Mouse (Mus musculus): ENCODE measurements around the gene Sim1. TPM values are rescaled to one million over a fixed set of nuclear protein-coding genes. Genes with fewer than 3 reads are reported as not detected.

Gene Sim1
- total and polyA plus RNA-seq, 3 experiments, result not detected

GRCm38 (mm10) chr10:50981849-50982248 lies 87.3 kb downstream of the Sim1 start:
- no peak for TF ChIP-seq CHD2 (IDR thresholded peaks at IDR 0.05; ENCODE audit: low read length)
- TF ChIP-seq ZKSCAN1 (IDR thresholded peaks at IDR 0.05; ENCODE audit: low read depth, low read length), result no peak
- no peak for TF ChIP-seq NRF1 (IDR thresholded peaks at IDR 0.05; ENCODE audit: insufficient read depth, low read depth, low read length, poor library complexity, severe bottlenecking)
- no peak for TF ChIP-seq MAX (IDR thresholded peaks at IDR 0.05; ENCODE audit: low read length)
- TF ChIP-seq CTCF (IDR thresholded peaks at IDR 0.05 in 2 of 3, conservative IDR thresholded peaks at IDR 0.05 in 1 of 3; ENCODE audit: control insufficient read depth in 1 of 3, insufficient read depth in 1 of 3, low read depth in 2 of 3, low read length in 3 of 3, poor library complexity in 1 of 3, severe bottlenecking in 1 of 3), result no peak
- no peak for TF ChIP-seq SIN3A (IDR thresholded peaks at IDR 0.05; ENCODE audit: low read length)
- no peak for TF ChIP-seq UBTF (IDR thresholded peaks at IDR 0.05; ENCODE audit: borderline replicate concordance, insufficient read depth, low read depth, low read length)
- no peak for TF ChIP-seq POLR2AphosphoS5 (IDR thresholded peaks at IDR 0.05; ENCODE audit: borderline replicate concordance, low read depth, low read length)

GRCm38 (mm10) chr10:50983620-50984019 lies 89.1 kb downstream of the Sim1 start:
- no peaks in the 10 kb centered on the region for H3K27me3 ChIP-seq (ENCODE audit: control insufficient read depth in 1 of 2, insufficient read depth in 2 of 2, low read length in 2 of 2)
- no peak overlapping the region for H3K4me3 ChIP-seq (ENCODE audit: control insufficient read depth in 1 of 2, insufficient read depth in 1 of 2, low read depth in 2 of 2, low read length in 2 of 2)
- H3K4me1 ChIP-seq (ENCODE audit: control insufficient read depth in 1 of 2, insufficient read depth in 2 of 2, low read length in 2 of 2), result no peaks in the 10 kb centered on the region
- no peaks in the 10 kb centered on the region for H3K9me3 ChIP-seq (replicated peaks; ENCODE audit: insufficient read depth, low read length)
- no peak overlapping the region for H3K27ac ChIP-seq (ENCODE audit: control insufficient read depth, low read depth, low read length)
- H3K9ac ChIP-seq (ENCODE audit: control insufficient read depth, low read depth, low read length, poor library complexity, severe bottlenecking), result no peak overlapping the region
- H3K36me3 ChIP-seq (ENCODE audit: control insufficient read depth in 1 of 2, insufficient read depth in 2 of 2, low read length in 2 of 2), result no peaks in the 10 kb centered on the region
- DNase-seq (ENCODE audit: low read depth, low spot score), result no peak
- TF ChIP-seq RCOR1 (IDR thresholded peaks at IDR 0.05; ENCODE audit: low read depth, low read length) (no peak), UBTF (IDR thresholded peaks at IDR 0.05; ENCODE audit: borderline replicate concordance, insufficient read depth, low read depth, low read length) (no peak), TAL1 (IDR thresholded peaks at IDR 0.05; ENCODE audit: low read length) (no peak), CHD2 (IDR thresholded peaks at IDR 0.05; ENCODE audit: low read length) (no peak), NELFE (IDR thresholded peaks at IDR 0.05; ENCODE audit: low read depth, low read length) (no peak), ZMIZ1 (IDR thresholded peaks at IDR 0.05; ENCODE audit: low read depth, low read length) (no peak), KAT2A (conservative IDR thresholded peaks at IDR 0.05; ENCODE audit: low read depth, low read length) (no peak)
- no peaks in the 10 kb centered on the region for H3K79me2 ChIP-seq (ENCODE audit: control insufficient read depth, insufficient read depth, low read length, poor library complexity)

More at GRCm38 (mm10) chr10:50981849-50982248, 87.3 kb downstream of the Sim1 start:
- Histone ChIP-seq H3K79me2 (ENCODE audit: control insufficient read depth, insufficient read depth, low read length, poor library complexity) (no peaks in the 10 kb centered on the region), H3K9ac (ENCODE audit: control insufficient read depth, low read depth, low read length, poor library complexity, severe bottlenecking) (no peak overlapping the region), H3K27ac (ENCODE audit: control insufficient read depth, low read depth, low read length) (no peak overlapping the region), H3K36me3 (ENCODE audit: control insufficient read depth in 1 of 2, insufficient read depth in 2 of 2, low read length in 2 of 2) (no peaks in the 10 kb centered on the region), H3K27me3 (ENCODE audit: control insufficient read depth in 1 of 2, insufficient read depth in 2 of 2, low read length in 2 of 2) (no peaks in the 10 kb centered on the region), H3K4me3 (ENCODE audit: control insufficient read depth in 1 of 2, insufficient read depth in 1 of 2, low read depth in 2 of 2, low read length in 2 of 2) (no peak overlapping the region), H3K9me3 (replicated peaks; ENCODE audit: insufficient read depth, low read length) (no peaks in the 10 kb centered on the region), H3K4me1 (ENCODE audit: control insufficient read depth in 1 of 2, insufficient read depth in 2 of 2, low read length in 2 of 2) (no peaks in the 10 kb centered on the region)
- no peak for DNase-seq (ENCODE audit: low read depth, low spot score)

- no peaks in the 10 kb centered on the region for H3K36me3 ChIP-seq (ENCODE audit: control insufficient read depth in 1 of 2, insufficient read depth in 2 of 2, low read length in 2 of 2)
- H3K9me3 ChIP-seq (replicated peaks; ENCODE audit: insufficient read depth, low read length), result no peaks in the 10 kb centered on the region
- H3K4me3 ChIP-seq (ENCODE audit: control insufficient read depth in 1 of 2, insufficient read depth in 1 of 2, low read depth in 2 of 2, low read length in 2 of 2), result no peak overlapping the region
- H3K27ac ChIP-seq (ENCODE audit: control insufficient read depth, low read depth, low read length), result no peak overlapping the region
- no peak for DNase-seq (ENCODE audit: low read depth, low spot score)
- H3K9ac ChIP-seq (ENCODE audit: control insufficient read depth, low read depth, low read length, poor library complexity, severe bottlenecking), result no peak overlapping the region
- H3K4me1 ChIP-seq (ENCODE audit: control insufficient read depth in 1 of 2, insufficient read depth in 2 of 2, low read length in 2 of 2), result no peaks in the 10 kb centered on the region
- no peaks in the 10 kb centered on the region for H3K27me3 ChIP-seq (ENCODE audit: control insufficient read depth in 1 of 2, insufficient read depth in 2 of 2, low read length in 2 of 2)
- H3K79me2 ChIP-seq (ENCODE audit: control insufficient read depth, insufficient read depth, low read length, poor library complexity), result no peaks in the 10 kb centered on the region
- TF ChIP-seq ELF1 (IDR thresholded peaks at IDR 0.05; ENCODE audit: low read depth, low read length), result no peak
- TF ChIP-seq USF2 (IDR thresholded peaks at IDR 0.05; ENCODE audit: borderline replicate concordance in 1 of 2, insufficient read depth in 1 of 2, low read depth in 1 of 2, low read length in 2 of 2), result no peak
- no peak for TF ChIP-seq TBP (IDR thresholded peaks at IDR 0.05; ENCODE audit: low read depth, low read length)
- TF ChIP-seq ZMIZ1 (IDR thresholded peaks at IDR 0.05; ENCODE audit: low read depth, low read length), result no peak
- no peak for TF ChIP-seq RAD21 (IDR thresholded peaks at IDR 0.05; ENCODE audit: low read depth, low read length)
- no peak for TF ChIP-seq MEF2A (IDR thresholded peaks at IDR 0.05; ENCODE audit: extremely low read depth, insufficient replicate concordance, low read depth, low read length, poor library complexity, severe bottlenecking)
- no peak for TF ChIP-seq CTCF (IDR thresholded peaks at IDR 0.05 in 2 of 3, conservative IDR thresholded peaks at IDR 0.05 in 1 of 3; ENCODE audit: control insufficient read depth in 1 of 3, insufficient read depth in 1 of 3, low read depth in 2 of 3, low read length in 3 of 3, poor library complexity in 1 of 3, severe bottlenecking in 1 of 3)
- TF ChIP-seq SIN3A (IDR thresholded peaks at IDR 0.05; ENCODE audit: low read length), result no peak
- no peak for TF ChIP-seq ZNF384 (IDR thresholded peaks at IDR 0.05; ENCODE audit: low read depth, low read length)
- no peak for TF ChIP-seq POLR2AphosphoS5 (IDR thresholded peaks at IDR 0.05; ENCODE audit: borderline replicate concordance, low read depth, low read length)
- TF ChIP-seq MYB (IDR thresholded peaks at IDR 0.05; ENCODE audit: low read depth, low read length), result no peak
Observed at GRCm38 (mm10) chr10:51007798-51008197, 113.2 kb downstream of the Sim1 start.
